Mouse (Mus musculus) T-cell, adult 2 months (primary cell): ENCODE results near the gene Pcnx4.
"Not testable (repeated sequence)": the region's sequence is repeated elsewhere in the genome, so short reads cannot be mapped to it uniquely, and the experiment has no call there.

ENCODE experiments used
- DNase-seq: peaks from one replicate; pipeline ENCODE4 v3.0.0; 2022; ENCODE audit warnings: low spot score

Gene Pcnx4

GRCm38 (mm10) chr12:72598731-72599130 lies 62.5 kb downstream of the Pcnx4 start:
- DNase-seq: not testable (repeated sequence)

- DNase-seq: no peak
These were observed 75.9 kb downstream of the Pcnx4 start for GRCm38 (mm10) chr12:72612053-72612452.

GRCm38 (mm10) chr12:72620856-72621255 lies 84.7 kb downstream of the Pcnx4 start:
- DNase-seq: no peak

GRCm38 (mm10) chr12:72621441-72621840 lies 85.3 kb downstream of the Pcnx4 start:
- DNase-seq: no peak

GRCm38 (mm10) chr12:72622853-72623496 lies 86.8 kb downstream of the Pcnx4 start:
- DNase-seq: no peak

- no peak for DNase-seq
These were observed 92.6 kb downstream of the Pcnx4 start for GRCm38 (mm10) chr12:72628751-72629150.
